Mouse (Mus musculus): ENCODE results near the gene Neu1. TPM values are rescaled to one million over a fixed set of nuclear protein-coding genes. Genes with fewer than 3 reads are reported as not detected.
"Not testable (repeated sequence)": the region's sequence is repeated elsewhere in the genome, so short reads cannot be mapped to it uniquely, and the experiment has no call there.

Neu1 gene
- polyA plus RNA-seq, 1 experiment from 2014 or later, result 17.1 TPM

DNA sequence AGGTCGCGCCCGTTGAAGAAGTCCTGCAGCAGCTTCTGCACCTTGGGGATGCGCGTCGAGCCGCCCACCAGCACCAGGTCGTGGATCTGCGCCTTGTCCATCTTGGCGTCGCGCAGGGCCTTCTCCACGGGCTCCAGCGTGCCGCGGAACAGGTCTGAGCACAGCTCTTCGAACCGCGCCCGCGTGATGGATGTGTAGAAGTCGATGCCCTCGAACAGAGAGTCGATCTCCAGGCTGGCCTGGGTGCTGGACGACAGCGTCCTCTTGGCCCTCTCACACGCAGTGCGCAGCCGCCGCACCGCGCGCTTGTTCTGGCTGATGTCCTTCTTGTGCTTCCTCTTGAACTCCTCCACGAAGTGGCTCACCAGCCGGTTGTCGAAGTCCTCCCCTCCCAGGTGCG is 39.8 kb downstream of the Neu1 start:
- not testable (repeated sequence) for H3K4me3 ChIP-seq (replicated peaks); H3K9me3 ChIP-seq (replicated peaks); ATAC-seq (ENCODE audit: insufficient read depth); H3K27ac ChIP-seq (replicated peaks); H3K4me2 ChIP-seq; H3K9ac ChIP-seq; H3K36me3 ChIP-seq (replicated peaks); H3K4me1 ChIP-seq (replicated peaks)
- 28% methylated on average over 24 of the region's 37 CpGs for whole genome bisulfite sequencing (ENCODE audit: insufficient replicate concordance)
- H3K27me3 ChIP-seq, result peaks cover 71% of the 10 kb centered on the region

DNA sequence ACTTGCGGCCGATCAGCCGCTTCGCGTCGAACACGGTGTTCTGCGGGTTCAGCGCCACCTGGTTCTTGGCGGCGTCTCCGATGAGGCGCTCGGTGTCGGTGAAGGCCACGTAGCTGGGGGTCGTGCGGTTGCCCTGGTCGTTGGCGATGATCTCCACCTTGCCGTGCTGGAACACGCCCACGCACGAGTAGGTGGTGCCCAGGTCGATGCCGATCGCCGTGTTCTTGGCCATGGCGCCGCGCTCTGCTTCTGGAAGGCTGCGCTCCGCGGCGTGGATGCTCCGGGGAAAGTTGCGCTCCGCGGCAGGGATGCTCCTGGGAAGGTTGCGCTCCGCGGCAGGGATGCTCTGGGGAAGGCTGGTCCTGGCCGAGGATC is 40.6 kb downstream of the Neu1 start:
- not testable (repeated sequence) for H3K27ac ChIP-seq (replicated peaks)
- H3K4me3 ChIP-seq (replicated peaks), result peak overlapping the region; percentile 41

DNA sequence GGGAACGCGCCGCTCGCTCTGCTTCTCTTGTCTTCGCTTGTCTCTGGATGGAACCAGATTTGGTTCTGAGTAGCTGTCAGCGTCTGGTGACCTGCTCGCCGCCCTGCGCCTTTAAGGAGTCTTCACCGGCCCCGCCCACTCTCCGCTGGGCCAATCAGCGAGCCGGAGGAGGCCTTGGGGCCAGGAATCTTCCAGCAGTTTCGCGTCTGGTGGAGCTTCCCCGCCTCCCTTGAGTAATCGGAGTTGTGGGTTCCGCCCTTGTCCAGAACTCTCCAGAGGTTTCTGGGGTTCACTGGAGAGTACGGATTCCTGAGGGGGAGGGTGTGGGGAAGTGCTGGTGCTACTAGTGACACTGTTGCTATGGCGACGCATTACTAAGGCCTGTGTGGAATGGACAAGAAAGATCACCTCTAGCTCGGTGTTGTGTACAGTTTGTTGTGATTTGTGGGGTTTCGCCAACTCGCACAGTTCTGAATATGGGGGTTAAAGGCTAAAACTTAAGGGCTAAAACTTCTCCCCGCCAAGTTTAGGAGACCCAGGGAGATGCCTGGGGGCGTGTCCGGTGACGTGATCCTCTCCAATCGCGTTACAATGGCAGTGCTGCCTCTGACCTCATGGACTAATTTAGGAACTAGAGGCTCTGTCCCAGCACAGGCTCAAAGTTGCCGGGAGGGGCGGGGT is 41.2 kb downstream of the Neu1 start, which contains the start of the genes Hspa1a and Hspa1l:
Gene Hspa1a (minus strand): TSS at position 88 of the 681 bp plus-strand sequence.
Gene Hspa1l (plus strand): TSS at position 635 of the 681 bp plus-strand sequence.
- H3K27ac ChIP-seq (replicated peaks); H3K4me1 ChIP-seq (replicated peaks); H3K36me3 ChIP-seq (replicated peaks); H3K9me3 ChIP-seq (replicated peaks); H3K9ac ChIP-seq: not testable (repeated sequence)
- Histone ChIP-seq H3K4me2 (peak within 1 kb of the TSS; percentile 68), H3K4me3 (replicated peaks) (peak within 1 kb of the TSS; percentile 41), H3K27me3 (peaks cover 63% of the 10 kb centered on the region)
- WGBS (ENCODE audit: insufficient replicate concordance), result under 1% methylated on average over 33 of the region's 33 CpGs
- ATAC-seq (ENCODE audit: insufficient read depth), result peak; percentile 83

More for the DNA sequence above, 40.6 kb downstream of the Neu1 start:
- H3K36me3 ChIP-seq (replicated peaks); H3K9ac ChIP-seq; H3K9me3 ChIP-seq (replicated peaks); H3K4me1 ChIP-seq (replicated peaks): not testable (repeated sequence)
- peaks cover 64% of the 10 kb centered on the region for H3K27me3 ChIP-seq
- peak overlapping the region; percentile 68 for H3K4me2 ChIP-seq
- peak; percentile 37; the same call in 1 of the 2 replicates for ATAC-seq (ENCODE audit: insufficient read depth)
- 1% methylated on average over 24 of the region's 43 CpGs for WGBS (ENCODE audit: insufficient replicate concordance)

DNA sequence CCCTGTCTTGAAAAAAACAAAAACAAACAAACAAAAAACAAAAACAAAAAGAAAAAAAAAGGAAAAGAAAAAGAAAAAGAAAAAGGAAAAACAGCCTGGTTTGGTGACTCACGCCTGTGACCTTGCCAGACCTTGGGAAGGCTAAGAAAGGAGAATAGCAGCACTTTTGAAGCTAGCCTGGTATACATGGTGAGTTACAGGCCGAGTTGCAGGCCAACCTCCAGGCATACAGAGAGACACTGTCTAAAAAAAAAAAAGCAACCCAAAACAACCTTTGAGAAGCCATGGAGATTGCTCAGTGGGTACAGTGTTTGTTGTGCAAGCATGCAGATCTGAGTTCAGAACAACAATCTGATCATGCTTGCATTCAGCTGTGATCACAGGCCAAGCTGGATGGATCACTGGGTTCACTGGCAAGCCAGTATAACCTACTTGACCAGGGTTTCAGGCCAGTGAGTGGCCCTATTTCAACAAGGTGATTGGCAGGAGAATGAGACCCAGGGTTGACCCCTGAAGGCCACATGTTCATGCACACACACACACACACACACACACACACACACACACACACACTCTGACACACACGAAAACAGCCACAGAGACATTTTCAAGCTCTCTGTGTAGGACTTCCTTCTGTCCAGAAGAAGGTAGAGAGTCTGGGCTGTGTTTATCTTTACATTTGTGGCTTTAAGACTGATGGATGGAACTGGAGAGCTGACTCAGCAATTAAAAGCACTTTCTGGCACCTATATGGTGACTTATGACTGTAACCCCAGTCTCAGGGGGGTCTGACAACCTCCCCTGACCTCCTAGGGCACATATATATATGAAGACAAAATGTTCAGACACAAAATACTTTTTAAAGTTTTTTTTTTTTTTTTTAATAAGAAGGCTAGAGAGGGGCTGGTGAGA is 44.8 kb downstream of the Neu1 start:
- peaks cover 28% of the 10 kb centered on the region for H3K27me3 ChIP-seq

DNA sequence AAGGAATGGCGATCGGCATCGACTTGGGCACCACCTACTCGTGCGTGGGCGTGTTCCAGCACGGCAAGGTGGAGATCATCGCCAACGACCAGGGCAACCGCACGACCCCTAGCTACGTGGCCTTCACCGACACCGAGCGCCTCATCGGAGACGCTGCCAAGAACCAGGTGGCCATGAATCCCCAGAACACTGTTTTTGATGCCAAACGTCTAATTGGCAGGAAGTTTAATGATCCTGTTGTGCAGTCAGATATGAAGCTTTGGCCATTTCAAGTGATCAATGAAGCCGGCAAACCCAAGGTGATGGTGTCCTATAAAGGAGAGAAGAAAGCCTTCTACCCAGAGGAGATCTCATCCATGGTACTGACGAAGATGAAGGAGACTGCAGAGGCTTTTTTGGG is 45.9 kb downstream of the Neu1 start:
- WGBS (ENCODE audit: insufficient replicate concordance), result 86% methylated on average over 20 of the region's 20 CpGs
- no peaks in the 10 kb centered on the region; the same call in 1 of the 2 replicates for H3K36me3 ChIP-seq (replicated peaks)
- H3K4me1 ChIP-seq (replicated peaks), result peaks cover 24% of the 10 kb centered on the region
- no peak overlapping the region for H3K4me3 ChIP-seq (replicated peaks)
- H3K9me3 ChIP-seq (replicated peaks), result no peaks in the 10 kb centered on the region
- H3K27me3 ChIP-seq, result peaks cover 21% of the 10 kb centered on the region
- H3K9ac ChIP-seq, result no peak overlapping the region
- no peak overlapping the region for H3K4me2 ChIP-seq
- H3K27ac ChIP-seq (replicated peaks), result no peak overlapping the region
- ATAC-seq (ENCODE audit: insufficient read depth), result no peak

More for the DNA sequence above, 44.8 kb downstream of the Neu1 start:
- no peaks in the 10 kb centered on the region; the same call in 1 of the 2 replicates for H3K36me3 ChIP-seq (replicated peaks)
- 50% methylated on average over 3 of the region's 3 CpGs for WGBS (ENCODE audit: insufficient replicate concordance)
- ATAC-seq (ENCODE audit: insufficient read depth), result no peak
- H3K27ac ChIP-seq (replicated peaks), result no peak overlapping the region
- peaks cover 18% of the 10 kb centered on the region for H3K4me1 ChIP-seq (replicated peaks)
- H3K4me3 ChIP-seq (replicated peaks), result no peak overlapping the region
- H3K9ac ChIP-seq, result no peak overlapping the region
- H3K9me3 ChIP-seq (replicated peaks), result no peaks in the 10 kb centered on the region
- H3K4me2 ChIP-seq, result no peak overlapping the region

DNA sequence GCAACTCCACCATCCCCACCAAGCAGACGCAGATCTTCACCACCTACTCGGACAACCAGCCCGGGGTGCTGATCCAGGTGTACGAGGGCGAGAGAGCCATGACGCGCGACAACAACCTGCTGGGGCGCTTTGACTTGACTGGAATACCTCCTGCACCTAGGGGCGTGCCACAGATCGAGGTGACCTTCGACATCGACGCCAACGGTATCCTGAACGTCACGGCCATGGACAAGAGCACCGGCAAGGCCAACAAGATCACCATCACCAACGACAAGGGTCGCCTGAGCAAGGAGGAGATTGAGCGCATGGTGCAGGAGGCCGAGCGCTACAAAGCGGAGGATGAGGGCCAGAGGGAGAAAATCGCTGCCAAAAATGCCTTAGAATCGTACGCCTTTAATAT is 47.2 kb downstream of the Neu1 start:
- Histone ChIP-seq H3K9me3 (replicated peaks) (no peaks in the 10 kb centered on the region), H3K4me1 (replicated peaks) (peaks cover 27% of the 10 kb centered on the region), H3K27ac (replicated peaks) (no peak overlapping the region), H3K36me3 (replicated peaks) (no peaks in the 10 kb centered on the region; the same call in 1 of the 2 replicates), H3K4me2 (no peak overlapping the region), H3K9ac (no peak overlapping the region), H3K27me3 (peaks cover 9% of the 10 kb centered on the region), H3K4me3 (replicated peaks) (no peak overlapping the region)
- 87% methylated on average over 27 of the region's 27 CpGs for WGBS (ENCODE audit: insufficient replicate concordance)
- no peak for ATAC-seq (ENCODE audit: insufficient read depth)

DNA sequence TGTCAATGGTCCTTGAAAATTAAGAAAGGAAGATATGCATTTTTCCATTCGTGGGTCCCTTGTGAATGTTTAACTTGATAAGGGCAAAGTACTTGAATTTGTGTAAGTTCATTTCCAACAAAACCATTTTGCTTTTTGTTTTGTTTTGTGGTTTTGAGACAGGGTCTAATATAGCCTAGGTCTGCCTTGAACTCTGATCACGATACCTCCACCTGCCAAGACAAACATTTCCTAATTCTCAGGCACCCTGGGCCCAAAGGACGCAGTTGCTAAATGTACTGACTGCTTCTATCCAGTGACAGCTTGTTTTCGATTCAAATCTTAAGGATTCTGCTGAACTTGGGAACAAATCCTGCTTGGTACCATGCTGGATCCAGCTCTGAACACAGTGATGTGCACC is 48.6 kb downstream of the Neu1 start:
- Histone ChIP-seq H3K36me3 (replicated peaks) (peaks cover 1% of the 10 kb centered on the region), H3K27me3 (no peaks in the 10 kb centered on the region), H3K27ac (replicated peaks) (no peak overlapping the region), H3K4me2 (no peak overlapping the region), H3K4me1 (replicated peaks) (peaks cover 39% of the 10 kb centered on the region), H3K4me3 (replicated peaks) (no peak overlapping the region), H3K9ac (no peak overlapping the region), H3K9me3 (replicated peaks) (no peaks in the 10 kb centered on the region)
- ATAC-seq (ENCODE audit: insufficient read depth), result no peak
- 69% methylated on average over 4 of the region's 4 CpGs for WGBS (ENCODE audit: insufficient replicate concordance)

DNA sequence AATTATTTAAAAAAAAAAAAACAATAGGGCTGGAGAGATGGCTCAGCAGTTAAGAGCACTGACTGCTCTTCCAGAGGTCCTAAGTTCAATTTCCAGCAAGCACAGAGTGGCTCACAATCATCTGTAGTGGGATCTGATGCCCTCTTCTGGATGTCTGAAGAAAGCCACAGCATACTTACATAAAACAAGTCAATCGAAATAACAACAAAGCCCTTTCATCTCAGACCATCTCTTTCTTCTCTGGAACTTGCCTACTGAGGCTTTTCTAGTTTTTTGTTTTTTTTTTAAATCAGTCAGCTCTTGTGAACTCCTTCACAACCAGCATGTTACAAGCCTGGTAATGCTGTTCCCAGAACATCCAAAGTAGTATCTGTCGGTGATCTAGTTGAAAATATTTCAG is 49.6 kb downstream of the Neu1 start:
- Histone ChIP-seq H3K36me3 (replicated peaks) (peaks cover 12% of the 10 kb centered on the region), H3K4me2 (peak overlapping the region; percentile 80), H3K9me3 (replicated peaks) (no peaks in the 10 kb centered on the region), H3K4me3 (replicated peaks) (peak overlapping the region; percentile 91), H3K27me3 (no peaks in the 10 kb centered on the region), H3K9ac (peak overlapping the region; percentile 88), H3K27ac (replicated peaks) (peak overlapping the region; percentile 98), H3K4me1 (replicated peaks) (peaks cover 46% of the 10 kb centered on the region)
- ATAC-seq (ENCODE audit: insufficient read depth), result no peak
- 16% methylated on average over 2 of the region's 2 CpGs for WGBS (ENCODE audit: insufficient replicate concordance)

DNA sequence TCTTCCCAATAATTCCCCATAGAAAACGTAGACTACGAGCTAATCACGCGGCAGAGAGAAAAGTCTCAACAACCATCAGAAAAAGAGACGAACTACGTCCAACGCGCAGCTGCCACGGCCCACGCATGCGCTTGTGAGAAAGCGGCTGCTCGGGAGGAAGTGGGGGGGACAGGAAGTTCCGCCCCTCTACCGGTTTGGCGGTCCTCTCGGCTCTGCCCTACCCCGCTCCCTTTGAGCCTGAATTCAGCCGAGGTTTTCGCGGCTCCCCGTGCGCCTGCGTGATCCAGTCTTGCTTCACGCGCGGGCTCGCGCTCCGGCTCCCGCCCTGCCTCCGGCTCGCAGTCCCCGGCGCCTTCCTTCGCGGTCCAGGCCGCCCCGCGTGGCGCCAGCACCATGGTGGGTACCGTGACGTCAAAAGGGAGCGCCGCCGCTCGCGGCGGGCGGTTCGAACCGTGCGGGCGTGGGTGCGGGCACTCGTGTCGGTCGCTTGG is 50.7 kb downstream of the Neu1 start, which contains the start of gene Lsm2:
Gene Lsm2 (plus strand): TSS at position 173 of the 491 bp plus-strand sequence.
- Histone ChIP-seq H3K36me3 (replicated peaks) (peaks cover 23% of the 10 kb centered on the region), H3K9ac (peak within 1 kb of the TSS; percentile 88), H3K27ac (replicated peaks) (peak within 1 kb of the TSS; percentile 98), H3K4me3 (replicated peaks) (peak within 1 kb of the TSS; percentile 91), H3K4me1 (replicated peaks) (peaks cover 46% of the 10 kb centered on the region), H3K9me3 (replicated peaks) (no peaks in the 10 kb centered on the region), H3K4me2 (peak within 1 kb of the TSS; percentile 80), H3K27me3 (no peaks in the 10 kb centered on the region)
- peak; percentile 91 for ATAC-seq (ENCODE audit: insufficient read depth)
- WGBS (ENCODE audit: insufficient replicate concordance), result under 1% methylated on average over 58 of the region's 58 CpGs

DNA sequence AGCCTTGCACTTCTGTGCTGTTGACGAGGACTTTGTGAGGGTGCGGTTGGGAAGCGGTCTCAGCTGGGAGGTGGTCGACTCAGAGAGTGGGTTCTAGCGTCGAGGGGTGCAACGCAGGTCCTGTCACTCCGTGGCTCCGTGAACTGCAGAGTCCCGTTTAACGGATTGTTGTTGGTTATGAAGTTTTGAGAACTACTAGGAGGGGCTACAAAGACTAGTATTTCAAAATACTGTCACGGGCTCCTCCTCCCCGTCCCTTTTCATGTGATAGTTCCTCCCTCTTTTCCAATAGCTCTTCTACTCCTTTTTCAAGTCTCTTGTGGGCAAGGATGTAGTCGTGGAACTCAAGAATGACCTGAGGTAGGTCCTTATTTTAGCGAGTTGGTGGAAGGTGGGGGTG is 51.3 kb downstream of the Neu1 start:
- Histone ChIP-seq H3K36me3 (replicated peaks) (peaks cover 24% of the 10 kb centered on the region), H3K4me3 (replicated peaks) (peak overlapping the region; percentile 91), H3K4me2 (peak overlapping the region; percentile 80), H3K4me1 (replicated peaks) (peaks cover 46% of the 10 kb centered on the region), H3K9ac (peak overlapping the region; percentile 88), H3K27ac (replicated peaks) (peak overlapping the region; percentile 98), H3K9me3 (replicated peaks) (no peaks in the 10 kb centered on the region), H3K27me3 (no peaks in the 10 kb centered on the region)
- WGBS (ENCODE audit: insufficient replicate concordance), result 0% methylated on average over 15 of the region's 15 CpGs
- peak; percentile 32 for ATAC-seq (ENCODE audit: insufficient read depth)

DNA sequence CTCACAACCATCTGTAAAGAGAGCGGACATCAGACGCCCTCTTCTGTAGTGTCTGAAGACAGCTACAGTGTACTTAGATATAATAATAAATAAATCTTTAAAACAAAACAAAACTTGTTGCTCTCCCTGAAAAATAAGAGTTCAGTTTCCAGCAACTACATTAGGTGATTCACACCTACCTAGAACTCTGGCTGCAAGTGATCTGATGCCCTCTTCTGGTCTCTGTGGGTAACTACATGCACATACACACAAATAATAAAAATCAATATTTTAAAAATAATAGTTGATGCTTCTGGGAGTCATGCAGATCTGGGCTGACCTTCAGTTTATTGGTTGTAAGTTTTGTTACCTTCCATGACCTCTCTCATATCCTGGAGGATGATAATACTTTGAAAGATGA is 53.2 kb downstream of the Neu1 start:
- Histone ChIP-seq H3K27ac (replicated peaks) (no peak overlapping the region), H3K27me3 (no peaks in the 10 kb centered on the region), H3K9ac (no peak overlapping the region), H3K4me2 (no peak overlapping the region), H3K4me1 (replicated peaks) (peaks cover 46% of the 10 kb centered on the region), H3K4me3 (replicated peaks) (no peak overlapping the region), H3K9me3 (replicated peaks) (no peaks in the 10 kb centered on the region), H3K36me3 (replicated peaks) (peaks cover 35% of the 10 kb centered on the region)
- 60% methylated on average over 2 of the region's 2 CpGs for WGBS (ENCODE audit: insufficient replicate concordance)
- no peak for ATAC-seq (ENCODE audit: insufficient read depth)

Data from liver, embryonic 15.5 days (tissue).